Mouse (Mus musculus) C2C12 (cell line): ENCODE results near the gene Rtl4.

Source experiments
- CTCF ChIP-seq: IDR thresholded peaks from one replicate; pipeline ENCODE4 v1.5.1; 2011; ENCODE audit not compliant: control insufficient read depth, insufficient read depth, insufficient read length
- MYOD1 ChIP-seq: IDR thresholded peaks from one replicate; pipeline ENCODE4 v1.6.1; 2011; ENCODE audit warnings: low read depth; ENCODE audit not compliant: control insufficient read depth, insufficient read length

DNA sequence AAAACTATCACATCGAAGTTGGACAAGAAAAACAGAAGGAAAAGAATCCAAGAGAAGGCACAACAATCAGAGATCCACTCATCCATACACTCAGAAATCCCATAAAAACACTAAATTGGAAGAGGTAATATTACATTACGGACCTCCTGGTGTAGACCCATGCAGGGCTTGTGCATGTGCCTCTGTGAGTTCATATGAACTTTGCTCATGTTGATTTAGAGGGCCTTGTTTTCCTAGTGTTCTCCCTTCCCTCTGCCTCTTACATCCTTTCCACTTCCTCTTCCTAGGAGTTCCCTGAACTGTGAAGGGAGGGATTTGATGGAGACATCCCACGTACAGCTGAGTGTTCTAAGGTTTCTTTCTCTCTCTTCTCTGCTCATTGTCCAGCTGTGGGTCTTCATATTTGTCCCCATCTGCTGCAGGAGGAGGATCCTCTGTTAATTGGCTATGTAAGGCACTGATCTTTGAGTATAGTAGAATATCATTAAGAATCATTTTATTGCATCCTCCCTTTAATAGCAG lies 58.9 kb downstream of the Rtl4 start:
- TF ChIP-seq CTCF (no peak), MYOD1 (no peak)
